Mouse (Mus musculus) heart, embryonic 11.5 days (tissue): Measurements from ENCODE around the gene Neurod1. TPM values are rescaled to one million over a fixed set of nuclear protein-coding genes. Genes with fewer than 3 reads are reported as not detected.
A peak's percentile ranks its signal among the peaks of the same experiment; 100 is the strongest.

Source experiments
- ATAC-seq: fragments of 200-750 bp; cut with Nextera tagmentation; replicated peaks from 2 replicates; pipeline ENCODE4 v1.8.0; 2017; ENCODE audit warnings: moderate library complexity; ENCODE audit not compliant: insufficient number of reproducible peaks, low FRiP score, low TSS enrichment
- H3K27ac ChIP-seq: fragments of 300-500 bp; sonication (generic); 2 replicates; pipeline ENCODE4 v1.5.1; 2014; ENCODE audit warnings: mild to moderate bottlenecking, low read depth, low read length
- H3K27me3 ChIP-seq: fragments of 300-500 bp; sonication (generic); 2 replicates; pipeline ENCODE4 v1.6.1; 2014; ENCODE audit warnings: mild to moderate bottlenecking, low read length, mixed read lengths; ENCODE audit not compliant: control insufficient read depth, insufficient read depth
- H3K36me3 ChIP-seq: fragments of 300-500 bp; sonication (generic); 2 replicates; pipeline ENCODE4 v1.6.1; 2014; ENCODE audit warnings: mild to moderate bottlenecking, low read length, moderate library complexity, mixed read lengths; ENCODE audit not compliant: control insufficient read depth, insufficient read depth
- H3K4me1 ChIP-seq: fragments of 300-500 bp; sonication (generic); 2 replicates; pipeline ENCODE4 v1.6.1; 2014; ENCODE audit warnings: low read length; ENCODE audit not compliant: control insufficient read depth, insufficient read depth
- H3K4me2 ChIP-seq: fragments of 300-500 bp; sonication (generic); 2 replicates; pipeline ENCODE4 v1.6.1; 2014; ENCODE audit warnings: mild to moderate bottlenecking, moderate library complexity
- H3K4me3 ChIP-seq: fragments of 300-500 bp; sonication (generic); 2 replicates; pipeline ENCODE4 v1.5.1; 2014; ENCODE audit warnings: low read depth, low read length
- H3K9ac ChIP-seq: fragments of 300-500 bp; sonication (generic); 2 replicates; pipeline ENCODE4 v1.6.1; 2014; ENCODE audit warnings: mild to moderate bottlenecking, low read depth, low read length, moderate library complexity
- H3K9me3 ChIP-seq: fragments of 300-500 bp; sonication (generic); replicated peaks from 2 replicates; pipeline ENCODE4 v1.6.1; 2016; ENCODE audit warnings: low read length; ENCODE audit not compliant: control insufficient read depth
- WGBS: fragments of 180-500 bp; shearing (Covaris S2); extraction: QIAGEN DNeasy Blood & Tissue Kit; methylation state at CpG from one replicate; pipeline ENCODE4 v1.1.7; 2014; ENCODE audit not compliant: insufficient replicate concordance; 5-methylcytosine and 5-hydroxymethylcytosine counted together
- polyA plus RNA-seq: library from polyadenylated mRNA; unstranded; fragments of >200 nt; fragmentation: Nextera tagmentation; extraction: Ambion mirVana; gene quantifications from 2 replicates; pipeline ENCODE4 v1.2.1, GENCODE M21; 2014

Gene Neurod1
- polyA plus RNA-seq, 1 experiment from 2014 or later = not detected

DNA sequence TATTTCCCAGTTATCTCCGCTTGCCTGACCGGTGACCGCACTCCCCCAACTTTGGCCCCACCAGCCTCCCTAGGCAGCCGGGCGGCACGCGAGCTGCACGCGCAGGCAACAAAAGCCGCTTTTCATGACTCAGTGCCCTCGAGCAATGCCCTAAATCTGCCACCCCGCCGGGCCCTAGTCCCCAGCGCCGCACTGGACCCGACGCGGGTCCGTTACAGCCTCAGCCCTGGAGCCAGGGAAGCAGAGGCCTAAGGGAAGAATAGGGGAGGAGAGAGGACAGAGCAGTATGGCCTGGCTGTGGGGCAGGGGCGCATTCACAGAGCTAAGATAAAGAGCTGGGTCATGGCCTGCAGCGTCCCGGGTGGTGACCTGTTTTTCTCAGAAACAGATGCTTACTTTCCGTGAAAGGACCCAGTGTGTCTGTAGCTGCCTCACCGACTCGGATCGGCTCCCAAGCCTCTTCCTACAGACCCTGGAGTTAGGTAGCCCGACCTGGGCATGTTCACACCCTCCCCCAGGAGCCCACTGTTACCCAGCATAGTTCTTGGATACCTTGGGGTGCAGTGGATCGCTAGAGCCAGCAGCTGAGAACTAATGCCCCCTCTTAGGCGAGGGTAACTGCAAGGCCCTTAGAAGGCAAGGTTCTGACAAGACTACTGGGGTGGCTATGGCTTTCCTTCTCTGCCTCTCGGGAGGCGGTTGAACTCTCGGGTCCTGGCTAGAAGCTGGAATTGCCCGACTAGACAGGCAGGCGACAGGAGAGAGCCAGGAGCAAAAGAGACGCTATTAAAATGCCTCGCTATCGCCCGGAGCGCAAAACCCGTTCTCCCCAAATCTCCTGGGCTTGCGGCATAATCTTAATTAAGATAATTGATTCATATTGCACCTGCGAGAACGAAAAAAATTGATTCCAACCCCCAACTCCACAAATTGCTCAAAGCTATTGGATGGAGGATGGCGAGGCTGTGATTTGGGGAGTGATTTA is 2.8 kb upstream of the Neurod1 start:
- Histone ChIP-seq H3K36me3 (no peaks in the 10 kb centered on the region), H3K4me2 (0 out of 2 replicates have a peak overlapping the region, but pooled peaks have one; percentile 11), H3K9ac (no peak overlapping the region), H3K27ac (no peak overlapping the region), H3K4me3 (0 out of 2 replicates have a peak overlapping the region, but pooled peaks have one; percentile 16), H3K9me3 (no peaks in the 10 kb centered on the region), H3K27me3 (peaks cover 60% of the 10 kb centered on the region), H3K4me1 (peaks cover 2% of the 10 kb centered on the region; the same call in 1 of the 2 replicates)
- WGBS = 3% methylated on average over 44 of the region's 44 CpGs
- ATAC-seq = no peak

DNA sequence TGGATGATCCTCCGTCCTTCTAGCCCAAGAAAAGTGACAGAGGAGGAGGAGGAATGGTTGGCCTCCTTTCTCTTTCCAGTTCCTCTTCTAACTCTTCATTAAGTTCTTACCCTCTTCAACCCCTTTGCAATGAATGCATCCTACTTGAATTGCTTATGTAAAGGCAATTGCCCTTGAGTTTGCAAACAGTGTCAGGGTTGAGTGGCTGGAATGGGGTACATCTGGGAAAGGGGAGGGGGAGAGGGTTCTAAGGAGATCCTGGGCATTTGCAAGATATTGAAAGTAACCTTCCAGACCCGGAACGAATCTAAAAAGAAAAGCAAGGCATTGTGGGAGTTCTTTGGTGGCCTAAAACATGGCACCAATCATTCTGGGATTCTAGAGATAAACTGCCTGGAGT is 1.4 kb upstream of the Neurod1 start:
- Histone ChIP-seq H3K9me3 (no peaks in the 10 kb centered on the region), H3K4me3 (no peak overlapping the region), H3K4me2 (no peak overlapping the region), H3K4me1 (peaks cover 2% of the 10 kb centered on the region; the same call in 1 of the 2 replicates), H3K36me3 (no peaks in the 10 kb centered on the region), H3K9ac (no peak overlapping the region), H3K27ac (no peak overlapping the region), H3K27me3 (peaks cover 66% of the 10 kb centered on the region)
- ATAC-seq = no peak
- WGBS = 23% methylated on average over 3 of the region's 3 CpGs

DNA sequence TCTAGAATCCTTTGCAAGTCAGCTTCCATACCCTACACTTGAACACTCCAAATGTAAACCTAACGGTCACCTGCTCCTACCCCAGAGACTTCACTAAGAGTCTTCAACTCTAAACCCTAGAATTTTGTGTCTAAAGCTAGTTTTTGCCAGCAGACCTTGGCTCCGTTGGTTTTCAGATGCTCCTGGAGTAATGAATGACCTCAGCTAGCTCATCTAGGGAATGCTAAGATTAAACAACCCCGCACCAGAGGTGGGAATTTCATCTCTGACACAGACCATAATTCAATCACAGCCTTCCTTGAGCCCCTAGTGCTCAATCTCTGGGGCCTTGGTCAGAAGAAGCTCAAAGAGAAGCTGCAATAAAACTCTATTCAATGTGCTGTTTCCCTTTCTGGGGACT is 883 bp upstream of the Neurod1 start:
- no peak overlapping the region for H3K27ac ChIP-seq
- no peak overlapping the region for H3K4me2 ChIP-seq
- no peaks in the 10 kb centered on the region for H3K9me3 ChIP-seq
- H3K36me3 ChIP-seq = no peaks in the 10 kb centered on the region
- no peak overlapping the region for H3K9ac ChIP-seq
- H3K27me3 ChIP-seq = peaks cover 66% of the 10 kb centered on the region
- no peak for ATAC-seq
- H3K4me1 ChIP-seq = peaks cover 2% of the 10 kb centered on the region; the same call in 1 of the 2 replicates
- WGBS = 54% methylated on average over 3 of the region's 3 CpGs
- no peak overlapping the region; the same call in 1 of the 2 replicates for H3K4me3 ChIP-seq

DNA sequence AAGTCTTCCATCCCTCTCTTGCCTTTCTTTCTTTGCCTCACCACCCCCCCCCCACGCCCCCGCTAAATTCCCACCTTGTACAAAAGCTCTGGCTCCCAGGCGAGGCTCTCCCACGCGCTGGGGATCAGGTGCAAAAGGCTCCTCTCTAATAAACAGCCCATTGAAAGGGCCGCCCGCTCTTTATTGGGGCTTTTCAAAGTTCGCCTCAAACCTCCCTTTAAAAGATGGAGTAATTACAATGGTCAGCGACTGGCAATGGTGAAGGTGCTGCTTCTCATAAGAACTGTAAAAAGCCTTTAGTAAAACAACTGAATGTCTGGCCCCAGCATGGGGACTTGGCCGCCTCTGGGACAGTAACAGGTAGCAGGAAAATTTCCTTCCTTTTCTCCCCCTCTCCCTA is 905 bp downstream of the Neurod1 start:
- peaks cover 69% of the 10 kb centered on the region for H3K27me3 ChIP-seq
- no peak for ATAC-seq
- H3K9ac ChIP-seq = no peak overlapping the region
- WGBS = 7% methylated on average over 10 of the region's 10 CpGs
- H3K27ac ChIP-seq = no peak overlapping the region
- no peaks in the 10 kb centered on the region for H3K36me3 ChIP-seq
- peaks cover 2% of the 10 kb centered on the region; the same call in 1 of the 2 replicates for H3K4me1 ChIP-seq
- H3K4me3 ChIP-seq = no peak overlapping the region
- no peak overlapping the region for H3K4me2 ChIP-seq
- H3K9me3 ChIP-seq = no peaks in the 10 kb centered on the region

DNA sequence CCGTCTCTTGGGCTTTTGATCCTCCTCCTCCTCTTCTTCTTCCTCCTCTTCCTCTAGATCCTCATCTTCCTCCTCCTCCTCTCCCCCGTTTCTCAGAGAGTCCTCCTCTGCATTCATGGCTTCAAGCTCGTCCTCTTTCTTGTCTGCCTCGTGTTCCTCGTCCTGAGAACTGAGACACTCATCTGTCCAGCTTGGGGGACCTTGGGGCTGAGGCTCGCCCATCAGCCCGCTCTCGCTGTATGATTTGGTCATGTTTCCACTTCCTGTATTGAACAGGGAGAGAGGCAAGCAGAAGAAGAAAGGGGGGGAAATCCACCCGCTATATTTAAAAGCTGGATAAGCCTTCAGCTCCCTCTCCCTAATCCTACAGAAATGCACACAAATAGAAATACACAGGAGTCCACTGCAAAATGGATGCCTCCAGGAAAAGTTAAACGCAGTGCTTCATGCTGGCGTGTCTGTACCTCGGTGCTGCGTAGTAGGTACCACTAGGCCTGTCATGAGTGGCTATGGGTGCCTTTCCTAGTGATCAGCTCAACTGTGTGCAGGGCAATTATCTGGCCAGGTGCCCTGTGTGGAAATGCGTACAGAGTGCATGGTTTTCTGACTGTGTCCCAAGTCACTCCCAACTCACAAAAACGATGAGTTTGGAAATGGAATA is 1.6 kb downstream of the Neurod1 start:
- Histone ChIP-seq H3K4me1 (peaks cover 2% of the 10 kb centered on the region; the same call in 1 of the 2 replicates), H3K4me3 (no peak overlapping the region), H3K27ac (no peak overlapping the region), H3K9ac (no peak overlapping the region), H3K4me2 (no peak overlapping the region), H3K36me3 (no peaks in the 10 kb centered on the region), H3K27me3 (peaks cover 62% of the 10 kb centered on the region), H3K9me3 (no peaks in the 10 kb centered on the region)
- ATAC-seq = no peak
- WGBS = 16% methylated on average over 15 of the region's 15 CpGs

DNA sequence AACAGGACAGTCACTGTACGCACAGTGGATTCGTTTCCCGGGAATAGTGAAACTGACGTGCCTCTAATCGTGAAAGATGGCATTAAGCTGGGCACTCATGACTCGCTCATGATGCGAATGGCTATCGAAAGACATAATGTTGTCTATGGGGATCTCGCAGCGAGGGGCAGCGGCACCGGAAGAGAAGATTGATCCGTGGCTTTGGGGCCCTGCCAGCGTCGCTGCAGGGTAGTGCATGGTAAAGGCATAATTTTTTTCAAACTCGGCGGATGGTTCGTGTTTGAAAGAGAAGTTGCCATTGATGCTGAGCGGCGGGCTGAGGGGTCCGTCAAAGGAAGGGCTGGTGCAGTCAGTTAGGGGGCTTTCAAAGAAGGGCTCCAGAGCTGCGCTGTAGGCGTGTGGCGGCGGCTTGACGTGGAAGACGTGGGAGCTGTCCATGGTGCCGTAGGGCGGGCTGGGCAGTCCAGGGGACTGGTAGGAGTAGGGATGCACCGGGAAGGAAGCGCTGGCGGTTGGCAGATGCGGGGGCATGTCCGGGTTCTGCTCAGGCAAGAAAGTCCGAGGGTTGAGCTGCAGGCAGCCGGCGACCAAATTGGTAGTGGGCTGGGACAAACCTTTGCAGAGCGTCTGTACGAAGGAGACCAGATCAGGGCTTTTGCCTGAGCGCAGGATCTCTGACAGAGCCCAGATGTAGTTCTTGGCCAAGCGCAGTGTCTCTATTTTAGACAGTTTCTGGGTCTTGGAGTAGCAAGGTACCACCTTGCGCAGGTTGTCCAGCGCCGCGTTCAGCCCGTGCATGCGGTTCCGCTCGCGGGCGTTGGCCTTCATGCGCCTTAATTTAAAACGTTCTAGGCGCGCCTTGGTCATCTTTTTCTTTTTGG is 2.4 kb downstream of the Neurod1 start:
- Histone ChIP-seq H3K4me3 (peak overlapping the region; percentile 44), H3K9ac (no peak overlapping the region), H3K4me1 (no peaks in the 10 kb centered on the region; the same call in 1 of the 2 replicates), H3K9me3 (no peaks in the 10 kb centered on the region), H3K27me3 (peaks cover 55% of the 10 kb centered on the region), H3K4me2 (peak overlapping the region; percentile 90), H3K27ac (no peak overlapping the region), H3K36me3 (no peaks in the 10 kb centered on the region)
- peak; percentile 71; the same call in 1 of the 2 replicates for ATAC-seq
- WGBS = 4% methylated on average over 55 of the region's 55 CpGs

DNA sequence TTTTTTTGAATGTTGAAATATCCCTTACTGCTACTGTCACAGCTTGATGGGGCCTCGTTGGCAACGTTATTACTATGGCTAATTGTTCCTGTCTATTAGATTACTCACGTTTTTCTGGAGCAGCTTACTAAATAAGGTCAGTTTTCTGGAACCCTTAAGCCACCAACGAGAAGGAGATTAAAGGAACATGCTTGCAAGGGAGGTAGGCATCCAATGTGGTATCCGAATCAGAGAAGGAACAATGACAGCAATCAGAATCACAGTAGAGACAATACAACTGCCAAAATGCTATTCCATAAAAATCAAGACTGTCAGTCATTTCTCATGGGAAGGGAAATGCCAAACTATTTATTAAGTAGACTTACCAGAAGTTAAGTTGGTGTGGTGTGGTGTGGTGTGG is 5.1 kb downstream of the Neurod1 start:
- no peak for ATAC-seq
- Histone ChIP-seq H3K27ac (no peak overlapping the region), H3K36me3 (no peaks in the 10 kb centered on the region), H3K9me3 (no peaks in the 10 kb centered on the region), H3K27me3 (peaks cover 28% of the 10 kb centered on the region), H3K4me1 (no peaks in the 10 kb centered on the region; the same call in 1 of the 2 replicates), H3K4me2 (no peak overlapping the region), H3K4me3 (no peak overlapping the region), H3K9ac (no peak overlapping the region)
- 49% methylated on average over 5 of the region's 5 CpGs for WGBS
